Mouse (Mus musculus) layer of hippocampus, adult 9-11 months (tissue): ENCODE measurements around the gene Gm11007.
"Not testable (repeated sequence)": the region's sequence is repeated elsewhere in the genome, so short reads cannot be mapped to it uniquely, and the experiment has no call there.

Experiments
- DNase-seq: peaks from one replicate; pipeline ENCODE4 v3.0.0; 2022

Gene Gm11007

DNA sequence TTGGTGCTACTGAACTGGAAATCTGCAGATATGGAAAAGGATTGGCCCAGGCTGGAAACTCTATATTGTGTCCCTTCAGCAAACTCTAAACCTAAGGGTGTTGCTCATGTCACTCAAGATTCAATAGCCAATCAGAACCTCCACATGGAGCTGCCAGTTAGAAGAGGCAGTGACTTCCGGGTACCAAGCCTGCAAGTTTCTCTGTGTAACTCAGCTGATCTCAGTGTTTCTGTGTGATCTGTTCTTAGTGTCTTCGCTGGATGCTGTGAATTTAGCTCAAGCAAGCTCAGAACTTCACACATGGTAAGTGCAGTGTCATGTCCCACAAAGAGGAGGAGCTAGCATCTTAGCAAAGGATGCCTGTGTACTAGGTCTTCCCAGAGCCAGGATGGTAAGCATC lies at the start of gene Gm11007:
Gene Gm11007, plus strand, starts transcription at position 301 of the 400 bp plus-strand sequence.
- DNase-seq = not testable (repeated sequence)
